Mouse (Mus musculus) ES-E14 (cell line): ENCODE results near the gene Gad1. TPM values are rescaled to one million over a fixed set of nuclear protein-coding genes. Genes with fewer than 3 reads are reported as not detected.
A peak's percentile ranks its signal among the peaks of the same experiment; 100 is the strongest.
"Not testable (repeated sequence)": the region's sequence is repeated elsewhere in the genome, so short reads cannot be mapped to it uniquely, and the experiment has no call there.

ENCODE experiments used
- DNase-seq: peaks from one replicate; pipeline ENCODE4 v3.0.0-alpha.2; 2013; ENCODE audit warnings: low read depth, low spot score
- H3K27ac ChIP-seq: 2 replicates; pipeline ENCODE4 v1.5.1; 2012; ENCODE audit warnings: low read depth, mild to moderate bottlenecking, low read length, moderate library complexity, mixed read lengths; ENCODE audit not compliant: poor library complexity, insufficient read depth, severe bottlenecking
- H3K36me3 ChIP-seq: 2 replicates; pipeline ENCODE4 v1.6.1; 2012; ENCODE audit warnings: mild to moderate bottlenecking, low read length, moderate library complexity, mixed read lengths; ENCODE audit not compliant: control insufficient read depth, poor library complexity, insufficient read depth, severe bottlenecking
- H3K4me1 ChIP-seq, 2 experiments: fragments of 150-350 bp in 1 of 2; sonication (generic) in 1 of 2; 2 replicates each; pipeline ENCODE4 v1.6.1; 2012; ENCODE audit warnings: low read length in 2 of 2, mild to moderate bottlenecking in 1 of 2, mixed read lengths in 1 of 2; ENCODE audit not compliant: control insufficient read depth in 2 of 2, insufficient read depth in 2 of 2, poor library complexity in 1 of 2
- H3K4me3 ChIP-seq, 2 experiments: fragments of 150-350 bp in 1 of 2; sonication (generic) in 1 of 2; 2 replicates each; pipeline ENCODE4 v1.5.1; 2012; ENCODE audit warnings: low read length in 2 of 2, low read depth in 1 of 2, mild to moderate bottlenecking in 1 of 2, mixed read lengths in 1 of 2; ENCODE audit not compliant: insufficient read depth in 1 of 2, poor library complexity in 1 of 2, severe bottlenecking in 1 of 2
- H3K9ac ChIP-seq: 2 replicates; pipeline ENCODE4 v1.6.1; 2012; ENCODE audit warnings: low read depth, mild to moderate bottlenecking, low read length, mixed read lengths; ENCODE audit not compliant: poor library complexity, insufficient read depth, severe bottlenecking
- H3K9me3 ChIP-seq: fragments of 150-350 bp; sonication (generic); 2 replicates; pipeline ENCODE4 v1.6.1; 2012; ENCODE audit warnings: low read depth, mild to moderate bottlenecking, low read length; ENCODE audit not compliant: control insufficient read depth, insufficient read depth
- CHD2 ChIP-seq: IDR thresholded peaks from 2 replicates; pipeline ENCODE4 v1.6.1; 2014; ENCODE audit warnings: mild to moderate bottlenecking, low read depth, low read length, inconsistent platforms
- HCFC1 ChIP-seq: IDR thresholded peaks from 2 replicates; pipeline ENCODE4 v1.6.1; 2012; ENCODE audit warnings: low read length, inconsistent platforms, borderline replicate concordance; ENCODE audit not compliant: insufficient read depth
- MAFK ChIP-seq: IDR thresholded peaks from 2 replicates; pipeline ENCODE4 v1.6.1; 2014; ENCODE audit warnings: mild to moderate bottlenecking, low read depth, low read length, inconsistent platforms; ENCODE audit not compliant: insufficient read depth
- ZC3H11A ChIP-seq: IDR thresholded peaks from 2 replicates; pipeline ENCODE4 v1.6.1; 2012; ENCODE audit warnings: low read depth, mild to moderate bottlenecking, inconsistent platforms, low read length, borderline replicate concordance
- ZNF384 ChIP-seq: IDR thresholded peaks from 2 replicates; pipeline ENCODE4 v1.6.1; 2012; ENCODE audit warnings: low read depth, low read length, inconsistent platforms
- in situ Hi-C, 2 experiments: fragments of 600-800 bp; cut with MboI; formaldehyde crosslinking; loops; one replicate each; pipeline ENCODE4 v1.15.1; 2025; ENCODE audit warnings: low sequenced_read_pairs in 2 of 2, inconsistent platforms in 1 of 2; ENCODE audit not compliant: unreplicated experiment in 2 of 2
- total RNA-seq: library from RNA; depleted of rRNA; stranded (reverse); fragments of 300-350 nt; gene quantifications from 2 replicates; pipeline ENCODE4 v1.2.3, GENCODE M21; 2012

The Gad1 gene
- total RNA-seq, 1 experiment, result 1.0 TPM

DNA sequence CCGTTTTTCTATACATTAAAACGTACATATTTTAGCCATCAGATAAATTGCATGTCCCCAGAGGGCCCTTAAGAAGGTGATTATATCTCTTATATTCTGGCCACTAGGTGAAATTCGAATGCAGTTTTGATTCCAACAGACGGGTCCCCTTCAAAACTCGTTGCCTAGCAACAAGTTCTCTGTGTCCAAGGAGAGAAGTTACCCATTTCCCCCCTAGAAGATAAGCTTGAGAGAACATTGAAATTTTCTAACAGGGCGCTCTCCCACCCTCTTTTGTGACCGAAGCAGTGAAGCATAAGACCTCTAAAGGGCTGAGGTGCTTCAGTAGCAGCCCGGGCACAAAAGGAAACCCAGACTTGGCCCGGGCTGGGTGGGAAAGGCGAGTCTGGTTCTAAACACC, 44.4 kb upstream of the Gad1 start, which contains the start of gene Erich2:
Gene Erich2 (plus strand): TSS at position 324 of the 400 bp plus-strand sequence.
- H3K9ac ChIP-seq, result peak within 1 kb of the TSS; percentile 62
- no peak for DNase-seq
- peak within 1 kb of the TSS; percentile 77 to 81 for H3K4me3 ChIP-seq
- H3K36me3 ChIP-seq, result no peaks in the 10 kb centered on the region
- H3K9me3 ChIP-seq, result no peaks in the 10 kb centered on the region
- in situ Hi-C loops, result no loop called here
- TF ChIP-seq CHD2 (no peak), MAFK (no peak), ZNF384 (no peak), ZC3H11A (no peak), HCFC1 (no peak)
- H3K4me1 ChIP-seq, result peaks cover 0 to 3% of the 10 kb centered on the region in 2 experiments; a peak in 2 of 4 replicates
- no peak within 1 kb of the TSS for H3K27ac ChIP-seq

DNA sequence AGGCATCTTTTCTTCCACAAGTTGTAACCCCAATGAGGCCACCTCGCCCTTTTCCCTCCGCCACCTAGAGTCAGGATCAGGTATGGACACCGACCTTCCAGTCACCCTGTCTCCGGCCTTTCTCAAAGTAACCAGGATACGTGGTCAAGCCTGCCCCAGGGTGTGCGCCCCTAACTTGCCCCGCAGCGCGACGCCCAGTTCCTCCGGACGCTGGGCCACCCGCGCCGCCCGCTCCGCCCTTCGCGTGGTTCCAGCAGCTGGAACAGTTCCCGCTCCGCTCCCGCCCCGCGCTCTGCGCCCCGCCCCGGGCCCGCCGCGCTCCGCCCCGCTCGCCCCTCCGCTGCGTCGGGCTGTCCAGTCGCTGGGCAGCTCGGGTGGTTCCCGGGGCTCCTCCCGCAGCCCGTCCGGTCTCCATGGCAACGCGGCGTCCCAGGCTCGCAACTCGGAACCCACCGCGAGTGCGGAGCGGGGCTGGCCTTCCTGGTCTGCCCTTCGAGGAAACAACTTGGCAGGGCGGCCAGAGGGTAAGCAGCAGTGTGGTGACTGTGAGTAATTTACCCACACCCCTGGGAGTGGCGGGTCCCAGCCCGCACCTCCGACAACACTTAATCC, 43.7 kb upstream of the Gad1 start:
- in situ Hi-C loops, result no loop called here
- Histone ChIP-seq H3K36me3 (no peaks in the 10 kb centered on the region), H3K4me1 (peaks cover 0 to 3% of the 10 kb centered on the region in 2 experiments; a peak in 2 of 4 replicates), H3K4me3 (peak overlapping the region; percentile 77 to 81), H3K9ac (peak overlapping the region; percentile 62), H3K9me3 (no peaks in the 10 kb centered on the region), H3K27ac (no peak overlapping the region)
- DNase-seq, result peak; percentile 70
- TF ChIP-seq CHD2 (no peak), HCFC1 (no peak), ZNF384 (no peak), MAFK (no peak), ZC3H11A (no peak)

DNA sequence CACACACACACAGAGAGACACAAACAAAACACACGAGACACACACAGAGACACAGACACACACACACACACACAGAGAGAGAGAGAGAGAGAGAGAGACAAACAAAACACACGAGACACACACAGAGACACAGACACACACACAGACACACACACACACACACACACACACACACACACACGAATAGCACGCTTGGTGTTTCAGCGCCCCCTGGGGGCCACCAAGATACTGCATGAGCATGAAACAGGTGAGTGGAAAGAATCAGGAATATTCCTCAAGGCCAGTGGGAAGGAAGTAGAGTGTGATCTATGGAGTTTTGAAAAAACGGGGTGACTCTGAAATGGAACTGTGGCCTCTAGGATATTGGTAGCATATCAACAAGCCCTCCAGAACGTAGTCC, 14.6 kb upstream of the Gad1 start:
- H3K36me3 ChIP-seq, in situ Hi-C loops, H3K4me1 ChIP-seq, H3K9me3 ChIP-seq, H3K27ac ChIP-seq, H3K4me3 ChIP-seq, H3K9ac ChIP-seq: not testable (repeated sequence)
- TF ChIP-seq ZC3H11A (peak; percentile 61; the same call in 1 of the 2 replicates), HCFC1 (peak; percentile 36; the same call in 1 of the 2 replicates)
- DNase-seq, result peak; percentile 63

DNA sequence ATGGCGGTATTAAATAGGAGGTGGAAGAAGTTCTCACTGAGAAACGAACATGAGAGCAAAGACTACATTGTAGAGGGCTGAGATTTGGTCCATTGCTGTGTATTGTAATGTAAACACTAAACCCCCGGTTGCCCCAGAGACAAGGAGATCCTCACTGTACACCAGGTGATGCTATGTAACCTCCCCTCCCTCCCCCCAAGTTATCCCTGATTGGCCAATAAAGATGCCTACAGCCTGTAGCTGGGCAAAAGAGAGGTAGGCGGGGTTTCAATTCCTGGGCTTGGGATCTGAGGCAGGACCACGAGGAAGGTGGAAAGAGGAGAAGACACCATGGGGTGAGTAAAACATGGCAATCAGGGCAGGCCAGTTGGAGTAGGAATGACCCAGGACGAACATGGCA, 2.2 kb upstream of the Gad1 start:
- no peak overlapping the region for H3K27ac ChIP-seq
- TF ChIP-seq ZNF384 (no peak), CHD2 (no peak), ZC3H11A (no peak), MAFK (no peak), HCFC1 (no peak)
- DNase-seq, result no peak
- H3K36me3 ChIP-seq, result no peaks in the 10 kb centered on the region
- no peak overlapping the region for H3K4me3 ChIP-seq
- H3K9me3 ChIP-seq, result no peaks in the 10 kb centered on the region
- no peaks in the 10 kb centered on the region for H3K4me1 ChIP-seq
- in situ Hi-C loops, result loop anchor here in 1 of 2 experiments (25.0 kb wide), 1 partner anchor 413 kb away; no protein-coding TSS in a partner anchor
- H3K9ac ChIP-seq, result no peak overlapping the region

DNA sequence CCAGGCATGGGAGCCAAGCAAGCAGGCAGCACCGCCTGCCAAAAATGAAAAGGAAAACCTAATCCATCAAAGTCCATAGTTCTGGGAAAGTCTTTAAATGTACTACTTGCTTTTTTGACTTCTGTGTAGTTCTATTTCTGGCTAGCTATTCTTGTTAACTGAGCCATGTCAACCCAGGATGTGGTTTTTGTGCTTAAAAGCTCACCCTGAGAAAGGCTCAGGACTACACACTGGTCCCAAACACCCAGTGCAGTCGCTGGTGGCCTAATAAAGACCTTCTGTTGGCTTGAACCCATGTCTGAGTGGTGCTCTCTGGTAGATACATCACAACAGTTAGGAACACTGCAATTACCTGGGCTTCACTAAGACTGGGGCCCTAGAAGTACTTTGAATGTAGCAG, 1.4 kb upstream of the Gad1 start:
- H3K4me1 ChIP-seq, result 0 out of 4 replicates have a peak, but pooled peaks cover 0 to under 1% of the 10 kb centered on the region in 2 experiments
- DNase-seq, result no peak
- H3K9me3 ChIP-seq, result no peaks in the 10 kb centered on the region
- no peaks in the 10 kb centered on the region for H3K36me3 ChIP-seq
- no peak for TF ChIP-seq HCFC1
- no peak for TF ChIP-seq ZC3H11A
- no peak for TF ChIP-seq ZNF384
- no peak for TF ChIP-seq MAFK
- TF ChIP-seq CHD2, result no peak
- in situ Hi-C loops, result loop anchor here in 1 of 2 experiments (25.0 kb wide), 1 partner anchor 414 kb away; no protein-coding TSS in a partner anchor
- H3K9ac ChIP-seq, result no peak overlapping the region
- H3K4me3 ChIP-seq, result no peak overlapping the region
- H3K27ac ChIP-seq, result no peak overlapping the region
